Mouse (Mus musculus): ENCODE measurements around the gene Spice1. TPM values are rescaled to one million over a fixed set of nuclear protein-coding genes. Genes with fewer than 3 reads are reported as not detected.

Spice1 gene
- polyA plus RNA-seq, 1 experiment from 2014 or later = 37.8 TPM

DNA sequence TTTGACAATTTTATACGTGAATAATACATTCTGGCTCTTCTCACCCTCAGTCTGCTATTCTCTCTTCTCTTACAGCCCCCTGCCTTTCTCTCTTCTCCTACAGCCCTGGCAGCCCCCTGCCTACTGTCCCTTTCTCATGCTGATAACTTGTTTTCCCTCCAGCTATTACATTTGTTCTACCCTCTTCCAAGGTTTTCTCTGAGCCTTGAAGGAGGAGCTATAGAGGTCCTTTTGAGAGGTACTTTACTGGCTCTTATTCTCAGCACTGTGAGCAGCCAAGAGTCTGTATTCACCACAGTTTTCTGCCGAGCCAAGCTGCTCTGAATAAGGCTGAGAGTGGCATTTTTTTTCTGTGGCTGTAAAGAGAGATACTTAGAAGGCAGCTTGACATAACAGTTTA is 36.6 kb downstream of the Spice1 start:
- 7% methylated on average over 2 of the region's 2 CpGs for WGBS
- peak; percentile 61; the same call in 1 of the 2 replicates for ATAC-seq (ENCODE audit: low FRiP score)
- no peaks in the 10 kb centered on the region for H3K9me3 ChIP-seq
- H3K4me1 ChIP-seq = peaks cover 13% of the 10 kb centered on the region
- no peak overlapping the region for H3K4me2 ChIP-seq
- no peak overlapping the region for H3K9ac ChIP-seq
- H3K27ac ChIP-seq = peak overlapping the region; percentile 63
- H3K4me3 ChIP-seq (replicated peaks) = no peak overlapping the region
- peaks cover 22% of the 10 kb centered on the region for H3K36me3 ChIP-seq (replicated peaks)
- H3K27me3 ChIP-seq = no peaks in the 10 kb centered on the region

DNA sequence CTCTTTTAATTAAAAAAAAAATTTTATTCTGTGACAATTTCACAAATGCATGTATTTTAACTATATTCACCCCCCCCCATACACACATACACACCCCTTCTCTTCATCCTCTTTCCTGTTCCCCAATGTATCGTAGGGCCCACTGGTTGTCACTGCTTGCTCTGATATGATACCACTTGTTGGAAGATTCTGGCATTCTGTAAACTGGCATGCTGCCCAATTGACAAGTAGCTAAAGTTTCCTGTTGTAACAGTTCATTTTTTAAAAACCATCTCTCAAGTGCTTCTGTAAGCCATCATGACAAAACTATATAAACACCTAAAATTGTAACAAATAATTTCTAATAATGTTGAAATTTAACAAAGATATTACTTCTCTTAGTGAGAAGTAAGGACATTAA is 37.3 kb downstream of the Spice1 start:
- Histone ChIP-seq H3K4me1 (peaks cover 13% of the 10 kb centered on the region), H3K27ac (no peak overlapping the region), H3K4me3 (replicated peaks) (no peak overlapping the region), H3K36me3 (replicated peaks) (peaks cover 23% of the 10 kb centered on the region), H3K4me2 (no peak overlapping the region), H3K9ac (no peak overlapping the region), H3K27me3 (no peaks in the 10 kb centered on the region), H3K9me3 (no peaks in the 10 kb centered on the region)
- ATAC-seq (ENCODE audit: low FRiP score) = no peak
- 73% methylated on average over 1 of the region's 1 CpGs for WGBS

DNA sequence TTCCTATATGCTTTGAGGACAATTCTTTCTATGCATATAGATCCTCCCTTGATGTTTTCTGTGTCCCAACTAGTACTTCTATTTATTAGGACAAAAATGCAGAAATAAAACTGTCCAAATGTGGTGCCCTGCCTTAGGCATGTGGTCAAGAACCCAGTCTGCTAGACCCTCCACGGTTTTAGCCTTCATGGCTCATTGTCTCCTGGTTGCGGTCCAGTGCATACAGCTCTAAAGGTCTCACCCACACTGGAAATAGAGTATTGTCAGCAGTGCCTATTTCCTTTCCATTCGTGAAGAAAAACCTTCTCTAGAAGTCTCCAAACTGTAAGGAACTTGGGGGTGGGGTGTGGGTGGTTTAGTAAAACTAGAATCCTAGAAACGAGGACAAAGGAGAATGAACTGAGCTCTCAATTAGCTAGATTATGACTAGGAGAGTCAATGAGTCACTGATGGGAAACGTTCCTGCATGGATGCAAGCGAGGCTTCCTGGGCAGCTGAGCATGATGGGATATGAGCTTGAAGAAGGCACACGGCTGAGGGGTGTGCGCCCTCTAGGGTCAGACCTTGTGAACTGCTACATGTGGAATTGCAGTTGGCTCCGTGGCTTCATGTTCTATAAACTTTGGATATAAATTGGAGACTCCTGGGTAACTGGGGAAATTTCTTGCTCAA is 45.1 kb downstream of the Spice1 start:
- H3K4me3 ChIP-seq (replicated peaks) = no peak overlapping the region
- 41% methylated on average over 9 of the region's 9 CpGs for WGBS
- peaks cover 14% of the 10 kb centered on the region for H3K4me1 ChIP-seq
- H3K9me3 ChIP-seq = no peaks in the 10 kb centered on the region
- no peak overlapping the region for H3K27ac ChIP-seq
- H3K4me2 ChIP-seq = no peak overlapping the region
- no peaks in the 10 kb centered on the region for H3K27me3 ChIP-seq
- ATAC-seq (ENCODE audit: low FRiP score) = no peak
- peaks cover 16% of the 10 kb centered on the region for H3K36me3 ChIP-seq (replicated peaks)
- no peak overlapping the region for H3K9ac ChIP-seq

GRCm38 (mm10) chr16:44394577-44395243 is 47.8 kb downstream of the Spice1 start, which contains the start of gene Cfap44:
Cfap44 (plus strand) TSS chr16:44394796.
- WGBS = 1% methylated on average over 17 of the region's 17 CpGs
- H3K4me3 ChIP-seq (replicated peaks) = peak within 1 kb of the TSS; percentile 35
- H3K36me3 ChIP-seq (replicated peaks) = 0 out of 2 replicates have a peak, but pooled peaks cover under 1% of the 10 kb centered on the region
- peak within 1 kb of the TSS; percentile 30; the same call in 1 of the 2 replicates for H3K9ac ChIP-seq
- no peaks in the 10 kb centered on the region for H3K27me3 ChIP-seq
- H3K4me2 ChIP-seq = peak within 1 kb of the TSS; percentile 62
- H3K4me1 ChIP-seq = peaks cover 14% of the 10 kb centered on the region
- peak; percentile 90 for ATAC-seq (ENCODE audit: low FRiP score)
- 0 out of 2 replicates have a peak within 1 kb of the TSS, but pooled peaks have one; percentile 44 for H3K27ac ChIP-seq
- no peaks in the 10 kb centered on the region for H3K9me3 ChIP-seq

DNA sequence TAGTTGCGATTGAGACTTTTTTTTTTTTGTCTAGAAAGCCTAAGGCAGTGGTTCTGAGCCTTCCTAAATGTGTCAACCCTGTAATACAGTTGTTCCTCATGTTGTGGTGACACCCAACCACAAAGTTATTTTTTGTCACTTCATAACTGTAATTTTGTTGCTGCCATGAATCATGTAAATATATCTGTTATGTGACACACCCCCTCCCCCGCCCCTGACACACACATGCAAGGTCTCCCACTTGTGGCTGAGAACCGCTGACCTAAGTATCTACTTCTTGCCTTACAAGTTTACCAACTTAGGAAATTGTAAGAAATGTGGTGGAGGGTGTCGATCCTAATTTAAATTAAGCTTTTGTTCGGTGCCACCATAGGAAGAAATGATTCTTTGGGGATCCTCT is 58.0 kb downstream of the Spice1 start:
- H3K27me3 ChIP-seq = no peaks in the 10 kb centered on the region
- no peak overlapping the region for H3K4me3 ChIP-seq (replicated peaks)
- no peak for ATAC-seq (ENCODE audit: low FRiP score)
- no peaks in the 10 kb centered on the region for H3K9me3 ChIP-seq
- 94% methylated on average over 5 of the region's 5 CpGs for WGBS
- H3K36me3 ChIP-seq (replicated peaks) = no peaks in the 10 kb centered on the region
- H3K4me2 ChIP-seq = no peak overlapping the region
- no peak overlapping the region for H3K9ac ChIP-seq
- H3K4me1 ChIP-seq = no peaks in the 10 kb centered on the region
- no peak overlapping the region for H3K27ac ChIP-seq

- H3K36me3 ChIP-seq (replicated peaks) = no peaks in the 10 kb centered on the region
- WGBS = 89% methylated on average over 5 of the region's 5 CpGs
- H3K4me1 ChIP-seq = no peaks in the 10 kb centered on the region
- ATAC-seq (ENCODE audit: low FRiP score) = no peak
- no peak overlapping the region for H3K27ac ChIP-seq
- no peaks in the 10 kb centered on the region for H3K9me3 ChIP-seq
- no peak overlapping the region for H3K4me3 ChIP-seq (replicated peaks)
- no peak overlapping the region for H3K9ac ChIP-seq
- H3K4me2 ChIP-seq = no peak overlapping the region
- H3K27me3 ChIP-seq = no peaks in the 10 kb centered on the region
Measured at GRCm38 (mm10) chr16:44407211-44407610, 60.3 kb downstream of the Spice1 start.

GRCm38 (mm10) chr16:44408290-44408689 is 61.4 kb downstream of the Spice1 start:
- Histone ChIP-seq H3K27ac (no peak overlapping the region), H3K27me3 (no peaks in the 10 kb centered on the region), H3K4me1 (no peaks in the 10 kb centered on the region), H3K9ac (no peak overlapping the region), H3K4me3 (replicated peaks) (no peak overlapping the region), H3K4me2 (no peak overlapping the region), H3K9me3 (no peaks in the 10 kb centered on the region), H3K36me3 (replicated peaks) (no peaks in the 10 kb centered on the region)
- WGBS = 100% methylated on average over 2 of the region's 2 CpGs
- no peak for ATAC-seq (ENCODE audit: low FRiP score)

- H3K4me3 ChIP-seq (replicated peaks) = no peak overlapping the region
- no peaks in the 10 kb centered on the region for H3K4me1 ChIP-seq
- no peaks in the 10 kb centered on the region for H3K9me3 ChIP-seq
- H3K27me3 ChIP-seq = no peaks in the 10 kb centered on the region
- ATAC-seq (ENCODE audit: low FRiP score) = no peak
- no peak overlapping the region for H3K27ac ChIP-seq
- WGBS = 70% methylated on average over 6 of the region's 6 CpGs
- H3K4me2 ChIP-seq = no peak overlapping the region
- no peak overlapping the region for H3K9ac ChIP-seq
- H3K36me3 ChIP-seq (replicated peaks) = no peaks in the 10 kb centered on the region
Measured at GRCm38 (mm10) chr16:44410176-44410575, 63.3 kb downstream of the Spice1 start.

DNA sequence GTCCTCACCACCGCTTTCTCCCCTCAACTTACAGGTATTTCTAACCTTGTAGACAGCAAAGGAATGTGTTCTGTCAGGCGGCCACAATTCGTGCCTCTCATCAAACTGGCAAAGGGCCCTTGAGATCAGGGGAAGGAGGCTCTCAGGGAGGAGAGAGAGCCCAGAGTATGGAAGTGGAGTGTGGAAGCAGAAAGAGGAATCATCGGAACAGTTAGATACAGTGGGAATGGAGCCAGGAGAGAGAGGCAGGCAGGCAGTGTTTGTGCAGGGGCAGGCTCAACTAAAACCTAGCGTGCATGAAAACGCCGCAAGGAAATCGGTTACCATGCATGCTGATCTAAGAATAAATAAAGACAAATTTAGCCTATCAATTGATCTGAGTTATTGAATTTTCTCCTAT is 70.7 kb downstream of the Spice1 start:
- Histone ChIP-seq H3K9me3 (no peaks in the 10 kb centered on the region), H3K27ac (no peak overlapping the region), H3K4me2 (no peak overlapping the region), H3K36me3 (replicated peaks) (no peaks in the 10 kb centered on the region), H3K4me3 (replicated peaks) (no peak overlapping the region), H3K27me3 (0 out of 2 replicates have a peak, but pooled peaks cover 4% of the 10 kb centered on the region), H3K9ac (no peak overlapping the region), H3K4me1 (no peaks in the 10 kb centered on the region)
- WGBS = 76% methylated on average over 8 of the region's 8 CpGs
- ATAC-seq (ENCODE audit: low FRiP score) = no peak

GRCm38 (mm10) chr16:44421735-44422134 is 74.8 kb downstream of the Spice1 start:
- 0 out of 2 replicates have a peak, but pooled peaks cover 4% of the 10 kb centered on the region for H3K27me3 ChIP-seq
- ATAC-seq (ENCODE audit: low FRiP score) = no peak
- no peaks in the 10 kb centered on the region for H3K4me1 ChIP-seq
- H3K36me3 ChIP-seq (replicated peaks) = no peaks in the 10 kb centered on the region
- no peaks in the 10 kb centered on the region for H3K9me3 ChIP-seq
- H3K4me3 ChIP-seq (replicated peaks) = no peak overlapping the region
- WGBS = 87% methylated on average over 8 of the region's 8 CpGs
- no peak overlapping the region for H3K4me2 ChIP-seq
- no peak overlapping the region for H3K27ac ChIP-seq
- no peak overlapping the region for H3K9ac ChIP-seq

GRCm38 (mm10) chr16:44423499-44423898 is 76.6 kb downstream of the Spice1 start:
- ATAC-seq (ENCODE audit: low FRiP score) = no peak

DNA sequence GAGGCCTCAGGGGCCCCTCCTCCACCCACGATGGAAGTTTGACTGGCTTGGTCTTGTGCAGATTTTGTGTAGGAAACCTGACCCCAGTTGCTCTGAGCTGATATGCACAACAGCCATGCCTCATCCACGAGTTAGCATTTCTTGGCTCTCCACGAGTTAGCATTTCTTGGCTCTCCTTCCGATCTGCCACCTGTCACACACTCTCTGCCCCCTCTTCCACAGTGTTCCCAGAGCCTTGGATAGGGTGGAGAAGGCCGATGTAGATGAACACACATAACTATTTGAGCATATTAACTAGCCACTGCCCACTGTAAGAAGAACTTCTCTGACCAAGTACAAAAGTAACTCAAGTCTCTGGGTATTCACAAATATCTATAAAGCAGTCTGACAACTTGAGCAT is 81.5 kb downstream of the Spice1 start:
- no peak overlapping the region for H3K4me2 ChIP-seq
- H3K9me3 ChIP-seq = no peaks in the 10 kb centered on the region
- ATAC-seq (ENCODE audit: low FRiP score) = no peak
- H3K36me3 ChIP-seq (replicated peaks) = no peaks in the 10 kb centered on the region
- WGBS = 88% methylated on average over 5 of the region's 5 CpGs
- no peaks in the 10 kb centered on the region for H3K27me3 ChIP-seq
- peaks cover 10% of the 10 kb centered on the region; the same call in 1 of the 2 replicates for H3K4me1 ChIP-seq
- H3K27ac ChIP-seq = no peak overlapping the region
- no peak overlapping the region for H3K9ac ChIP-seq
- H3K4me3 ChIP-seq (replicated peaks) = no peak overlapping the region

More at GRCm38 (mm10) chr16:44423499-44423898, 76.6 kb downstream of the Spice1 start:
- H3K27ac ChIP-seq = no peak overlapping the region
- no peaks in the 10 kb centered on the region for H3K4me1 ChIP-seq
- 51% methylated on average over 3 of the region's 3 CpGs for WGBS
- no peaks in the 10 kb centered on the region for H3K36me3 ChIP-seq (replicated peaks)
- H3K4me3 ChIP-seq (replicated peaks) = no peak overlapping the region
- H3K9ac ChIP-seq = no peak overlapping the region
- no peaks in the 10 kb centered on the region for H3K9me3 ChIP-seq
- 0 out of 2 replicates have a peak, but pooled peaks cover 2% of the 10 kb centered on the region for H3K27me3 ChIP-seq
- H3K4me2 ChIP-seq = no peak overlapping the region
